Mouse (Mus musculus) forebrain, embryonic 10.5 days (tissue): ENCODE measurements at regions not wholly inside any gene's neighbourhood (a gene's known extent, or its start where the extent isn't known, plus 50 kb on each side); places are given as distances from the start of the nearest gene placed in this dataset.
A peak's percentile ranks its signal among the peaks of the same experiment; 100 is the strongest.

Experiments
- DNase-seq: peaks from one replicate; pipeline ENCODE4 v3.0.0-alpha.2; 2017; ENCODE audit warnings: low spot score; ENCODE audit errors: extremely low spot score
- H3K27ac ChIP-seq: fragments of 300-500 bp; sonication (generic); 2 replicates; pipeline ENCODE4 v1.5.1; 2016; ENCODE audit warnings: mild to moderate bottlenecking
- H3K27me3 ChIP-seq: fragments of 300-500 bp; sonication (generic); 2 replicates; pipeline ENCODE4 v1.6.1; 2016; ENCODE audit warnings: mild to moderate bottlenecking; ENCODE audit not compliant: poor library complexity, severe bottlenecking
- H3K36me3 ChIP-seq: fragments of 300-500 bp; sonication (generic); replicated peaks from 2 replicates; pipeline ENCODE4 v1.6.1; 2016; ENCODE audit warnings: mild to moderate bottlenecking, moderate library complexity
- H3K4me1 ChIP-seq: fragments of 300-500 bp; sonication (generic); 2 replicates; pipeline ENCODE4 v1.6.1; 2016
- H3K4me3 ChIP-seq: fragments of 300-500 bp; sonication (generic); 2 replicates; pipeline ENCODE4 v1.5.1; 2016; ENCODE audit warnings: mild to moderate bottlenecking, moderate library complexity
- H3K9me3 ChIP-seq: fragments of 300-500 bp; sonication (generic); 2 replicates; pipeline ENCODE4 v1.6.1; 2016; ENCODE audit warnings: mild to moderate bottlenecking, moderate library complexity
- WGBS: fragments of 180-500 bp; shearing (Covaris S2); methylation state at CpG from one replicate; pipeline ENCODE4 v1.1.7; 2016; 5-methylcytosine and 5-hydroxymethylcytosine counted together

- no peak for DNase-seq
- no peaks in the 10 kb centered on the region for H3K27me3 ChIP-seq
- 88% methylated on average over 4 of the region's 4 CpGs for WGBS
- no peak overlapping the region for H3K27ac ChIP-seq
- no peaks in the 10 kb centered on the region for H3K36me3 ChIP-seq
- H3K4me3 ChIP-seq = no peak overlapping the region
- H3K4me1 ChIP-seq = peaks cover under 1% of the 10 kb centered on the region; the same call in 1 of the 2 replicates
- H3K9me3 ChIP-seq = no peaks in the 10 kb centered on the region
These were observed 68.7 kb upstream of the Ralgps2 start for GRCm38 (mm10) chr1:157007891-157008730.

- DNase-seq = no peak
- no peaks in the 10 kb centered on the region for H3K27me3 ChIP-seq
- H3K4me1 ChIP-seq = peaks cover 11% of the 10 kb centered on the region
- no peak overlapping the region for H3K4me3 ChIP-seq
- no peaks in the 10 kb centered on the region for H3K9me3 ChIP-seq
- no peak overlapping the region for H3K27ac ChIP-seq
- 90% methylated on average over 16 of the region's 16 CpGs for WGBS
- H3K36me3 ChIP-seq = no peaks in the 10 kb centered on the region
These were observed 65.1 kb upstream of the Ralgps2 start for GRCm38 (mm10) chr1:157004312-157005074.

- 90% methylated on average over 7 of the region's 7 CpGs for WGBS
- H3K4me3 ChIP-seq = no peak overlapping the region
- no peaks in the 10 kb centered on the region for H3K36me3 ChIP-seq
- no peaks in the 10 kb centered on the region for H3K9me3 ChIP-seq
- H3K27me3 ChIP-seq = no peaks in the 10 kb centered on the region
- no peak for DNase-seq
- peaks cover 25% of the 10 kb centered on the region for H3K4me1 ChIP-seq
- H3K27ac ChIP-seq = no peak overlapping the region
These were observed 63.6 kb upstream of the Ralgps2 start for GRCm38 (mm10) chr1:157003034-157003433.

- WGBS = 86% methylated on average over 2 of the region's 2 CpGs
- Histone ChIP-seq H3K27ac (no peak overlapping the region), H3K4me1 (peaks cover 33% of the 10 kb centered on the region), H3K4me3 (no peak overlapping the region), H3K36me3 (no peaks in the 10 kb centered on the region), H3K27me3 (no peaks in the 10 kb centered on the region), H3K9me3 (no peaks in the 10 kb centered on the region)
- no peak for DNase-seq
These were observed 62.8 kb upstream of the Ralgps2 start for GRCm38 (mm10) chr1:157002258-157002657.

GRCm38 (mm10) chr1:157001008-157001660 is 61.7 kb upstream of the Ralgps2 start:
- WGBS = 90% methylated on average over 6 of the region's 6 CpGs
- Histone ChIP-seq H3K4me1 (peaks cover 41% of the 10 kb centered on the region), H3K27me3 (no peaks in the 10 kb centered on the region), H3K27ac (no peak overlapping the region), H3K36me3 (no peaks in the 10 kb centered on the region), H3K9me3 (no peaks in the 10 kb centered on the region), H3K4me3 (no peak overlapping the region)
- DNase-seq = no peak

- H3K27ac ChIP-seq = peak overlapping the region; percentile 48; the same call in 1 of the 2 replicates
- no peak for DNase-seq
- no peaks in the 10 kb centered on the region for H3K36me3 ChIP-seq
These were observed 60.5 kb upstream of the Ralgps2 start for GRCm38 (mm10) chr1:156999947-157000346.

GRCm38 (mm10) chr1:156999272-156999671 is 59.8 kb upstream of the Ralgps2 start:
- no peak overlapping the region for H3K4me3 ChIP-seq
- WGBS = 86% methylated on average over 8 of the region's 8 CpGs
- H3K36me3 ChIP-seq = no peaks in the 10 kb centered on the region
- peaks cover 41% of the 10 kb centered on the region for H3K4me1 ChIP-seq
- no peak overlapping the region for H3K27ac ChIP-seq
- no peaks in the 10 kb centered on the region for H3K27me3 ChIP-seq
- no peak for DNase-seq
- no peaks in the 10 kb centered on the region for H3K9me3 ChIP-seq

More at GRCm38 (mm10) chr1:156999947-157000346, 60.5 kb upstream of the Ralgps2 start:
- Histone ChIP-seq H3K9me3 (no peaks in the 10 kb centered on the region), H3K27me3 (no peaks in the 10 kb centered on the region), H3K4me1 (peaks cover 41% of the 10 kb centered on the region), H3K4me3 (no peak overlapping the region)
- WGBS = 62% methylated on average over 8 of the region's 8 CpGs

- Histone ChIP-seq H3K27me3 (no peaks in the 10 kb centered on the region), H3K36me3 (no peaks in the 10 kb centered on the region), H3K27ac (peak overlapping the region; percentile 70), H3K4me1 (peaks cover 46% of the 10 kb centered on the region), H3K4me3 (no peak overlapping the region), H3K9me3 (no peaks in the 10 kb centered on the region)
- DNase-seq = peak; percentile 51
- 40% methylated on average over 12 of the region's 12 CpGs for WGBS
These were observed 58.3 kb upstream of the Ralgps2 start for GRCm38 (mm10) chr1:156997476-156998305.

- 91% methylated on average over 10 of the region's 10 CpGs for WGBS
- no peak for DNase-seq
- peak overlapping the region; percentile 70 for H3K27ac ChIP-seq
These were observed 57.6 kb upstream of the Ralgps2 start for GRCm38 (mm10) chr1:156997033-156997432.

GRCm38 (mm10) chr1:156996084-156996880 is 56.9 kb upstream of the Ralgps2 start:
- 92% methylated on average over 10 of the region's 10 CpGs for WGBS
- no peak for DNase-seq
- Histone ChIP-seq H3K9me3 (no peaks in the 10 kb centered on the region), H3K27me3 (no peaks in the 10 kb centered on the region), H3K4me1 (peaks cover 56% of the 10 kb centered on the region), H3K4me3 (no peak overlapping the region), H3K36me3 (no peaks in the 10 kb centered on the region), H3K27ac (peak overlapping the region; percentile 70; the same call in 1 of the 2 replicates)

More at GRCm38 (mm10) chr1:156997033-156997432, 57.6 kb upstream of the Ralgps2 start:
- peaks cover 53% of the 10 kb centered on the region for H3K4me1 ChIP-seq
- no peaks in the 10 kb centered on the region for H3K9me3 ChIP-seq
- no peaks in the 10 kb centered on the region for H3K27me3 ChIP-seq
- H3K36me3 ChIP-seq = no peaks in the 10 kb centered on the region
- no peak overlapping the region for H3K4me3 ChIP-seq

GRCm38 (mm10) chr1:156995180-156995951 is 55.9 kb upstream of the Ralgps2 start:
- 93% methylated on average over 7 of the region's 7 CpGs for whole genome bisulfite sequencing
- Histone ChIP-seq H3K4me1 (peaks cover 63% of the 10 kb centered on the region), H3K9me3 (no peaks in the 10 kb centered on the region), H3K27me3 (no peaks in the 10 kb centered on the region), H3K4me3 (no peak overlapping the region), H3K27ac (no peak overlapping the region), H3K36me3 (no peaks in the 10 kb centered on the region)
- DNase-seq = no peak
